Mouse (Mus musculus): ENCODE results near the gene Ppib. TPM values are rescaled to one million over a fixed set of nuclear protein-coding genes. Genes with fewer than 3 reads are reported as not detected.

The Ppib gene
- polyA plus RNA-seq, 1 experiment from 2014 or later, result 658 TPM

GRCm38 (mm10) chr9:66049931-66050601 is 10.0 kb upstream of the Ppib start:
- 72% methylated on average over 6 of the region's 6 CpGs for WGBS
- H3K27ac ChIP-seq (ENCODE audit: low read length), result no peak overlapping the region

GRCm38 (mm10) chr9:66051493-66051892 is 8.5 kb upstream of the Ppib start:
- Histone ChIP-seq H3K27ac (ENCODE audit: low read length) (no peak overlapping the region), H3K9ac (replicated peaks; ENCODE audit: low read depth, low read length) (no peak overlapping the region), H3K36me3 (ENCODE audit: control insufficient read depth, insufficient read depth, low read length) (no peaks in the 10 kb centered on the region), H3K9me3 (ENCODE audit: control insufficient read depth, low read depth, low read length) (no peaks in the 10 kb centered on the region), H3K4me2 (replicated peaks; ENCODE audit: low read depth, low read length) (no peak overlapping the region), H3K4me3 (ENCODE audit: low read depth, low read length) (no peak overlapping the region), H3K27me3 (ENCODE audit: control insufficient read depth, insufficient read depth, low read length) (no peaks in the 10 kb centered on the region), H3K4me1 (ENCODE audit: control insufficient read depth, insufficient read depth, low read length) (no peaks in the 10 kb centered on the region)
- ATAC-seq (ENCODE audit: insufficient number of reproducible peaks, insufficient read depth, low FRiP score, low read depth), result no peak
- 61% methylated on average over 4 of the region's 4 CpGs for WGBS

More at GRCm38 (mm10) chr9:66049931-66050601, 10.0 kb upstream of the Ppib start:
- H3K4me3 ChIP-seq (ENCODE audit: low read depth, low read length), result no peak overlapping the region
- no peak overlapping the region for H3K9ac ChIP-seq (replicated peaks; ENCODE audit: low read depth, low read length)
- H3K4me2 ChIP-seq (replicated peaks; ENCODE audit: low read depth, low read length), result no peak overlapping the region
- no peaks in the 10 kb centered on the region for H3K27me3 ChIP-seq (ENCODE audit: control insufficient read depth, insufficient read depth, low read length)
- H3K4me1 ChIP-seq (ENCODE audit: control insufficient read depth, insufficient read depth, low read length), result no peaks in the 10 kb centered on the region
- no peaks in the 10 kb centered on the region for H3K9me3 ChIP-seq (ENCODE audit: control insufficient read depth, low read depth, low read length)
- ATAC-seq (ENCODE audit: insufficient number of reproducible peaks, insufficient read depth, low FRiP score, low read depth), result no peak
- no peaks in the 10 kb centered on the region for H3K36me3 ChIP-seq (ENCODE audit: control insufficient read depth, insufficient read depth, low read length)

GRCm38 (mm10) chr9:66052731-66053130 is 7.3 kb upstream of the Ppib start:
- H3K4me2 ChIP-seq (replicated peaks; ENCODE audit: low read depth, low read length), result no peak overlapping the region
- no peak overlapping the region for H3K9ac ChIP-seq (replicated peaks; ENCODE audit: low read depth, low read length)
- H3K4me3 ChIP-seq (ENCODE audit: low read depth, low read length), result no peak overlapping the region
- WGBS, result 87% methylated on average over 1 of the region's 1 CpGs
- H3K36me3 ChIP-seq (ENCODE audit: control insufficient read depth, insufficient read depth, low read length), result no peaks in the 10 kb centered on the region
- no peak for ATAC-seq (ENCODE audit: insufficient number of reproducible peaks, insufficient read depth, low FRiP score, low read depth)
- no peaks in the 10 kb centered on the region for H3K9me3 ChIP-seq (ENCODE audit: control insufficient read depth, low read depth, low read length)
- no peaks in the 10 kb centered on the region for H3K27me3 ChIP-seq (ENCODE audit: control insufficient read depth, insufficient read depth, low read length)
- no peaks in the 10 kb centered on the region for H3K4me1 ChIP-seq (ENCODE audit: control insufficient read depth, insufficient read depth, low read length)
- no peak overlapping the region for H3K27ac ChIP-seq (ENCODE audit: low read length)

GRCm38 (mm10) chr9:66053620-66054019 is 6.4 kb upstream of the Ppib start:
- Histone ChIP-seq H3K9me3 (ENCODE audit: control insufficient read depth, low read depth, low read length) (no peaks in the 10 kb centered on the region), H3K4me2 (replicated peaks; ENCODE audit: low read depth, low read length) (no peak overlapping the region), H3K4me3 (ENCODE audit: low read depth, low read length) (no peak overlapping the region), H3K9ac (replicated peaks; ENCODE audit: low read depth, low read length) (no peak overlapping the region), H3K27me3 (ENCODE audit: control insufficient read depth, insufficient read depth, low read length) (no peaks in the 10 kb centered on the region), H3K27ac (ENCODE audit: low read length) (no peak overlapping the region), H3K36me3 (ENCODE audit: control insufficient read depth, insufficient read depth, low read length) (no peaks in the 10 kb centered on the region), H3K4me1 (ENCODE audit: control insufficient read depth, insufficient read depth, low read length) (no peaks in the 10 kb centered on the region)
- ATAC-seq (ENCODE audit: insufficient number of reproducible peaks, insufficient read depth, low FRiP score, low read depth), result no peak
- WGBS, result 26% methylated on average over 1 of the region's 1 CpGs

GRCm38 (mm10) chr9:66060308-66060647 is 256 bp downstream of the Ppib start:
- Histone ChIP-seq H3K27ac (ENCODE audit: low read length) (peak overlapping the region; percentile 53; the same call in 1 of the 2 replicates), H3K36me3 (ENCODE audit: control insufficient read depth, insufficient read depth, low read length) (peaks cover 28% of the 10 kb centered on the region)

GRCm38 (mm10) chr9:66060986-66061385 is 964 bp downstream of the Ppib start:
- no peak overlapping the region for H3K27ac ChIP-seq (ENCODE audit: low read length)
- H3K27me3 ChIP-seq (ENCODE audit: control insufficient read depth, insufficient read depth, low read length), result no peaks in the 10 kb centered on the region
- peak overlapping the region; percentile 86 for H3K9ac ChIP-seq (replicated peaks; ENCODE audit: low read depth, low read length)
- H3K4me2 ChIP-seq (replicated peaks; ENCODE audit: low read depth, low read length), result peak overlapping the region; percentile 84
- 12% methylated on average over 4 of the region's 4 CpGs for WGBS
- H3K4me3 ChIP-seq (ENCODE audit: low read depth, low read length), result peak overlapping the region; percentile 88
- peaks cover 36% of the 10 kb centered on the region for H3K36me3 ChIP-seq (ENCODE audit: control insufficient read depth, insufficient read depth, low read length)
- ATAC-seq (ENCODE audit: insufficient number of reproducible peaks, insufficient read depth, low FRiP score, low read depth), result no peak
- H3K9me3 ChIP-seq (ENCODE audit: control insufficient read depth, low read depth, low read length), result no peaks in the 10 kb centered on the region
- peaks cover 16% of the 10 kb centered on the region; the same call in 1 of the 2 replicates for H3K4me1 ChIP-seq (ENCODE audit: control insufficient read depth, insufficient read depth, low read length)

More at GRCm38 (mm10) chr9:66060308-66060647, 256 bp downstream of the Ppib start:
- peak; percentile 29; the same call in 1 of the 2 replicates for ATAC-seq (ENCODE audit: insufficient number of reproducible peaks, insufficient read depth, low FRiP score, low read depth)
- WGBS, result under 1% methylated on average over 20 of the region's 20 CpGs
- peak overlapping the region; percentile 88 for H3K4me3 ChIP-seq (ENCODE audit: low read depth, low read length)
- H3K9ac ChIP-seq (replicated peaks; ENCODE audit: low read depth, low read length), result peak overlapping the region; percentile 86
- peak overlapping the region; percentile 84 for H3K4me2 ChIP-seq (replicated peaks; ENCODE audit: low read depth, low read length)
- peaks cover 16% of the 10 kb centered on the region; the same call in 1 of the 2 replicates for H3K4me1 ChIP-seq (ENCODE audit: control insufficient read depth, insufficient read depth, low read length)
- H3K27me3 ChIP-seq (ENCODE audit: control insufficient read depth, insufficient read depth, low read length), result no peaks in the 10 kb centered on the region
- no peaks in the 10 kb centered on the region for H3K9me3 ChIP-seq (ENCODE audit: control insufficient read depth, low read depth, low read length)

- Histone ChIP-seq H3K4me1 (ENCODE audit: control insufficient read depth, insufficient read depth, low read length) (peaks cover 16% of the 10 kb centered on the region; the same call in 1 of the 2 replicates), H3K9me3 (ENCODE audit: control insufficient read depth, low read depth, low read length) (no peaks in the 10 kb centered on the region), H3K4me3 (ENCODE audit: low read depth, low read length) (peak overlapping the region; percentile 88), H3K27me3 (ENCODE audit: control insufficient read depth, insufficient read depth, low read length) (no peaks in the 10 kb centered on the region), H3K4me2 (replicated peaks; ENCODE audit: low read depth, low read length) (peak overlapping the region; percentile 84), H3K9ac (replicated peaks; ENCODE audit: low read depth, low read length) (no peak overlapping the region), H3K36me3 (ENCODE audit: control insufficient read depth, insufficient read depth, low read length) (peaks cover 41% of the 10 kb centered on the region), H3K27ac (ENCODE audit: low read length) (no peak overlapping the region)
- ATAC-seq (ENCODE audit: insufficient number of reproducible peaks, insufficient read depth, low FRiP score, low read depth), result no peak
- WGBS, result 78% methylated on average over 3 of the region's 3 CpGs
Measured at GRCm38 (mm10) chr9:66061656-66062055, 1.6 kb downstream of the Ppib start.

- no peak overlapping the region for H3K27ac ChIP-seq (ENCODE audit: low read length)
- no peaks in the 10 kb centered on the region for H3K9me3 ChIP-seq (ENCODE audit: control insufficient read depth, low read depth, low read length)
- 89% methylated on average over 3 of the region's 3 CpGs for WGBS
- H3K36me3 ChIP-seq (ENCODE audit: control insufficient read depth, insufficient read depth, low read length), result peaks cover 46% of the 10 kb centered on the region
- peaks cover 16% of the 10 kb centered on the region; the same call in 1 of the 2 replicates for H3K4me1 ChIP-seq (ENCODE audit: control insufficient read depth, insufficient read depth, low read length)
- no peak overlapping the region for H3K4me2 ChIP-seq (replicated peaks; ENCODE audit: low read depth, low read length)
- no peak for ATAC-seq (ENCODE audit: insufficient number of reproducible peaks, insufficient read depth, low FRiP score, low read depth)
- no peak overlapping the region for H3K9ac ChIP-seq (replicated peaks; ENCODE audit: low read depth, low read length)
- no peaks in the 10 kb centered on the region for H3K27me3 ChIP-seq (ENCODE audit: control insufficient read depth, insufficient read depth, low read length)
- H3K4me3 ChIP-seq (ENCODE audit: low read depth, low read length), result no peak overlapping the region
Measured at GRCm38 (mm10) chr9:66063446-66063845, 3.4 kb downstream of the Ppib start.

- Histone ChIP-seq H3K4me2 (replicated peaks; ENCODE audit: low read depth, low read length) (no peak overlapping the region), H3K9me3 (ENCODE audit: control insufficient read depth, low read depth, low read length) (no peaks in the 10 kb centered on the region), H3K36me3 (ENCODE audit: control insufficient read depth, insufficient read depth, low read length) (peaks cover 46% of the 10 kb centered on the region), H3K4me3 (ENCODE audit: low read depth, low read length) (no peak overlapping the region), H3K27ac (ENCODE audit: low read length) (no peak overlapping the region), H3K4me1 (ENCODE audit: control insufficient read depth, insufficient read depth, low read length) (peaks cover 18% of the 10 kb centered on the region; the same call in 1 of the 2 replicates), H3K9ac (replicated peaks; ENCODE audit: low read depth, low read length) (no peak overlapping the region), H3K27me3 (ENCODE audit: control insufficient read depth, insufficient read depth, low read length) (no peaks in the 10 kb centered on the region)
- WGBS, result 96% methylated on average over 11 of the region's 11 CpGs
- no peak for ATAC-seq (ENCODE audit: insufficient number of reproducible peaks, insufficient read depth, low FRiP score, low read depth)
Measured at GRCm38 (mm10) chr9:66064316-66064715, 4.3 kb downstream of the Ppib start.

All from stomach, embryonic 14.5 days (tissue).